Comparison of ENCODE assay signal across 8 mouse cellular contexts in genomic region chr12:44221070-44221469, GRCm38 (mm10). TPM values are rescaled to one million over a fixed set of nuclear protein-coding genes. Genes with fewer than 3 reads are reported as not detected.
A peak's percentile ranks its signal among the peaks of the same experiment; 100 is the strongest.
DNase-seq lines count a peak whose midpoint lies in the region; ATAC-seq and TF ChIP-seq lines count a peak whose summit lies in the region.
"Not testable (repeated sequence)": the region's sequence is repeated elsewhere in the genome, so short reads cannot be mapped to it uniquely, and the experiment has no call there.

Gene Pnpla8 (plus strand): TSS chr12:44221370.

- not testable (repeated sequence) for ATAC-seq in liver, embryonic 11.5 days (replicated peaks; ENCODE audit: low FRiP score); midbrain, embryonic 13.5 days

- H3K9me3 ChIP-seq in hindbrain, embryonic 10.5 days; liver, embryonic 11.5 days (ENCODE audit: control insufficient read depth, low read length); midbrain, embryonic 13.5 days: not testable (repeated sequence)

- H3K36me3 ChIP-seq in hindbrain, embryonic 10.5 days; liver, embryonic 11.5 days (ENCODE audit: control insufficient read depth, insufficient read depth, low read length); midbrain, embryonic 13.5 days; testis, adult 2 months (ENCODE audit: control insufficient read depth, insufficient read depth, low read length): not testable (repeated sequence)

- not testable (repeated sequence) for H3K27ac ChIP-seq in embryonic fibroblast, embryonic 13.5 days (ENCODE audit: insufficient read depth, low read length); liver, embryonic 11.5 days (ENCODE audit: low read depth, low read length); midbrain, embryonic 13.5 days; testis, adult 2 months (ENCODE audit: control insufficient read depth, insufficient read depth, low read depth, low read length)
- peak within 1 kb of the TSS; percentile 88 for H3K27ac ChIP-seq in hindbrain, embryonic 10.5 days

- not testable (repeated sequence) for TF ChIP-seq CTCF in embryonic fibroblast, embryonic 13.5 days (IDR thresholded peaks at IDR 0.05; ENCODE audit: borderline replicate concordance, insufficient read depth, low read length); testis, adult 2 months (IDR thresholded peaks at IDR 0.05; ENCODE audit: control insufficient read depth, insufficient read depth, insufficient replicate concordance, low read depth, low read length)

- not testable (repeated sequence) for TF ChIP-seq POLR2A in embryonic fibroblast, embryonic 13.5 days (IDR thresholded peaks at IDR 0.05; ENCODE audit: low read depth, low read length); testis, adult 2 months (IDR thresholded peaks at IDR 0.05; ENCODE audit: control insufficient read depth, low read depth, low read length)

- peak within 1 kb of the TSS; percentile 81 for H3K4me2 ChIP-seq in liver, embryonic 11.5 days
- peak within 1 kb of the TSS; percentile 85 for H3K4me2 ChIP-seq in midbrain, embryonic 13.5 days (replicated peaks)

- not testable (repeated sequence) for H3K27me3 ChIP-seq in hindbrain, embryonic 10.5 days (ENCODE audit: insufficient read depth, poor library complexity, severe bottlenecking); liver, embryonic 11.5 days (replicated peaks; ENCODE audit: control insufficient read depth, insufficient read depth, low read length); midbrain, embryonic 13.5 days; testis, adult 2 months (ENCODE audit: control insufficient read depth, insufficient read depth, low read length)

- peak within 1 kb of the TSS; percentile 33 for H3K4me3 ChIP-seq in embryonic fibroblast, embryonic 13.5 days (ENCODE audit: insufficient read depth, low read length)
- H3K4me3 ChIP-seq in hindbrain, embryonic 10.5 days, result peak within 1 kb of the TSS; percentile 78
- peak within 1 kb of the TSS; percentile 63 for H3K4me3 ChIP-seq in liver, embryonic 11.5 days (ENCODE audit: low read depth, low read length)
- peak within 1 kb of the TSS; percentile 67 for H3K4me3 ChIP-seq in midbrain, embryonic 13.5 days (replicated peaks)
- peak within 1 kb of the TSS; percentile 79 for H3K4me3 ChIP-seq in testis, adult 2 months (ENCODE audit: control insufficient read depth, low read depth, low read length)

- DNase-seq in adrenal gland, adult 2 months; gastrocnemius, postnatal 4 days (ENCODE audit: low spot score in 2 of 2); hindbrain, embryonic 10.5 days (ENCODE audit: low spot score); layer of hippocampus, adult 8-10 months (ENCODE audit: low spot score in 2 of 2); liver, embryonic 11.5 days (ENCODE audit: low spot score): not testable (repeated sequence)

- H3K9ac ChIP-seq in liver, embryonic 11.5 days (ENCODE audit: low read depth, low read length), result peak within 1 kb of the TSS; percentile 59
- peak within 1 kb of the TSS; percentile 78 for H3K9ac ChIP-seq in midbrain, embryonic 13.5 days (replicated peaks)

- not testable (repeated sequence) for H3K4me1 ChIP-seq in embryonic fibroblast, embryonic 13.5 days (ENCODE audit: control insufficient read depth, insufficient read depth, low read length); hindbrain, embryonic 10.5 days (replicated peaks); liver, embryonic 11.5 days (replicated peaks; ENCODE audit: control insufficient read depth, insufficient read depth, low read length); midbrain, embryonic 13.5 days (replicated peaks); testis, adult 2 months (ENCODE audit: control insufficient read depth, insufficient read depth, low read length)

- 89% methylated on average over 2 of the region's 2 CpGs for WGBS in hindbrain, embryonic 10.5 days
- 85% methylated on average over 2 of the region's 2 CpGs for WGBS in liver, embryonic 11.5 days
- WGBS in midbrain, embryonic 13.5 days, result 88% methylated on average over 2 of the region's 2 CpGs

RNA-seq across cellular contexts. Expression of gene Pnpla8, which starts in this region (rescaled TPM):
- 100 to 1,000 TPM; 132 to 143 TPM for total RNA-seq in adrenal gland, adult 2 months (2021)
- 3.6 and 4.3 TPM in 2 replicates for polyA plus RNA-seq in adrenal gland, adult 2 months (2012; rRNA removed)
- polyA plus RNA-seq in embryonic fibroblast, embryonic 13.5 days (2011; ENCODE audit: insufficient read length, low read depth, missing spikeins), result 50.0 and 51.4 TPM in 2 replicates
- total RNA-seq in gastrocnemius, postnatal 4 days (2021), result 10 to 100 TPM; 62.1 to 66.2 TPM
- 46.0 and 53.0 TPM in 2 replicates for polyA plus RNA-seq in hindbrain, embryonic 10.5 days (2016; fragmentation: Nextera tagmentation; extraction: Ambion mirVana)
- total RNA-seq in layer of hippocampus, adult 8-10 months (2022), result 100 to 1,000 TPM; 118 to 127 (median 126) TPM
- polyA plus RNA-seq in liver, embryonic 11.5 days (2014; fragmentation: Nextera tagmentation; extraction: Ambion mirVana), result 29.3 and 40.0 TPM in 2 replicates
- 122 and 143 TPM in 2 replicates for polyA plus RNA-seq in midbrain, embryonic 13.5 days (2015; fragmentation: Nextera tagmentation; extraction: Ambion mirVana)
- 22.1 and 26.0 TPM in 2 replicates for polyA plus RNA-seq in testis, adult 2 months (2012; rRNA removed)
